Comparison of ENCODE assay signal across 8 mouse cellular contexts in genomic region chr7:125444464-125445401, GRCm38 (mm10). TPM values are rescaled to one million over a fixed set of nuclear protein-coding genes. Genes with fewer than 3 reads are reported as not detected.
A peak's percentile ranks its signal among the peaks of the same experiment; 100 is the strongest.
DNase-seq lines count a peak whose midpoint lies in the region; ATAC-seq and TF ChIP-seq lines count a peak whose summit lies in the region.

Gene Kdm8 (plus strand): TSS chr7:125444676.

- peak within 1 kb of the TSS; percentile 65 for H3K4me3 ChIP-seq in embryonic facial prominence, embryonic 13.5 days
- H3K4me3 ChIP-seq in kidney, adult 2 months (ENCODE audit: insufficient read depth, low read depth, low read length) = peak within 1 kb of the TSS; percentile 74
- H3K4me3 ChIP-seq in limb, embryonic 12.5 days (replicated peaks) = peak within 1 kb of the TSS; percentile 58
- H3K4me3 ChIP-seq in midbrain, embryonic 15.5 days = peak within 1 kb of the TSS; percentile 49
- peak within 1 kb of the TSS; percentile 89 for H3K4me3 ChIP-seq in spleen, adult 2 months (ENCODE audit: extremely low read depth, insufficient read depth, insufficient read length)

- peak within 1 kb of the TSS; percentile 87 for H3K4me2 ChIP-seq in embryonic facial prominence, embryonic 13.5 days
- H3K4me2 ChIP-seq in limb, embryonic 12.5 days = peak within 1 kb of the TSS; percentile 74
- H3K4me2 ChIP-seq in midbrain, embryonic 15.5 days = peak within 1 kb of the TSS; percentile 92

- H3K4me1 ChIP-seq in embryonic facial prominence, embryonic 13.5 days = peaks cover 18% of the 10 kb centered on the region
- H3K4me1 ChIP-seq in kidney, adult 2 months (ENCODE audit: control insufficient read depth, insufficient read depth, low read length) = peaks cover 6% of the 10 kb centered on the region; the same call in 1 of the 2 replicates
- peaks cover 19% of the 10 kb centered on the region for H3K4me1 ChIP-seq in limb, embryonic 12.5 days (replicated peaks)
- H3K4me1 ChIP-seq in midbrain, embryonic 15.5 days = peaks cover 18% of the 10 kb centered on the region
- H3K4me1 ChIP-seq in spleen, adult 2 months (ENCODE audit: control insufficient read depth, insufficient read depth, insufficient read length) = peaks cover 3% of the 10 kb centered on the region; the same call in 1 of the 2 replicates

- WGBS in embryonic facial prominence, embryonic 13.5 days = 2% methylated on average over 61 of the region's 61 CpGs
- WGBS in kidney, adult 2 months = 1% methylated on average over 61 of the region's 61 CpGs
- WGBS in limb, embryonic 12.5 days = 2% methylated on average over 61 of the region's 61 CpGs
- under 1% methylated on average over 61 of the region's 61 CpGs for WGBS in midbrain, embryonic 15.5 days
- 2% methylated on average over 61 of the region's 61 CpGs for WGBS in spleen, adult 2 months

- H3K27me3 ChIP-seq in embryonic facial prominence, embryonic 13.5 days = no peaks in the 10 kb centered on the region
- H3K27me3 ChIP-seq in kidney, adult 2 months (replicated peaks; ENCODE audit: control insufficient read depth, insufficient read depth, low read length) = no peaks in the 10 kb centered on the region
- H3K27me3 ChIP-seq in limb, embryonic 12.5 days = no peaks in the 10 kb centered on the region
- no peaks in the 10 kb centered on the region for H3K27me3 ChIP-seq in midbrain, embryonic 15.5 days (replicated peaks)
- no peaks in the 10 kb centered on the region for H3K27me3 ChIP-seq in spleen, adult 2 months (ENCODE audit: control insufficient read depth, insufficient read depth, low read length)

- H3K36me3 ChIP-seq in embryonic facial prominence, embryonic 13.5 days = no peaks in the 10 kb centered on the region
- no peaks in the 10 kb centered on the region for H3K36me3 ChIP-seq in kidney, adult 2 months (ENCODE audit: control insufficient read depth, insufficient read depth, low read length)
- no peaks in the 10 kb centered on the region for H3K36me3 ChIP-seq in limb, embryonic 12.5 days
- no peaks in the 10 kb centered on the region for H3K36me3 ChIP-seq in midbrain, embryonic 15.5 days (replicated peaks)
- no peaks in the 10 kb centered on the region for H3K36me3 ChIP-seq in spleen, adult 2 months (ENCODE audit: control insufficient read depth, insufficient read depth, low read length)

- TF ChIP-seq CTCF in kidney, adult 2 months (conservative IDR thresholded peaks at IDR 0.05; ENCODE audit: insufficient read depth, insufficient read length, low read depth, low read length) = no peak
- no peak for TF ChIP-seq CTCF in spleen, adult 2 months (IDR thresholded peaks at IDR 0.05; ENCODE audit: extremely low read depth, insufficient read depth, insufficient read length, insufficient replicate concordance)

- H3K9me3 ChIP-seq in embryonic facial prominence, embryonic 13.5 days = no peaks in the 10 kb centered on the region
- no peaks in the 10 kb centered on the region for H3K9me3 ChIP-seq in limb, embryonic 12.5 days
- H3K9me3 ChIP-seq in midbrain, embryonic 15.5 days = no peaks in the 10 kb centered on the region

- TF ChIP-seq POLR2A in kidney, adult 2 months (IDR thresholded peaks at IDR 0.05; ENCODE audit: low read depth, low read length) = no peak
- TF ChIP-seq POLR2A in spleen, adult 2 months (IDR thresholded peaks at IDR 0.05; ENCODE audit: low read depth, low read length) = peak; percentile 67

- DNase-seq in 3134 (ENCODE audit: extremely low read depth, insufficient read length, low spot score) = peak; percentile 95
- peak; percentile 93 to 96 for DNase-seq in adrenal gland, postnatal 36 days
- peak; percentile 95 to 96 for DNase-seq in heart, adult 18-20 months
- DNase-seq in kidney, adult 2 months = peak; percentile 97
- DNase-seq in spleen, adult 2 months (ENCODE audit: low read depth in 1 of 2, low spot score in 2 of 2) = peak; percentile 90 to 94

- H3K9ac ChIP-seq in embryonic facial prominence, embryonic 13.5 days = peak within 1 kb of the TSS; percentile 83
- H3K9ac ChIP-seq in limb, embryonic 12.5 days (replicated peaks) = peak within 1 kb of the TSS; percentile 70
- H3K9ac ChIP-seq in midbrain, embryonic 15.5 days = peak within 1 kb of the TSS; percentile 54

- peak; percentile 90 for ATAC-seq in embryonic facial prominence, embryonic 13.5 days (ENCODE audit: insufficient number of reproducible peaks, insufficient read depth, low FRiP score, low TSS enrichment, low read depth)
- ATAC-seq in limb, embryonic 12.5 days (ENCODE audit: insufficient number of reproducible peaks, insufficient read depth, low FRiP score, low TSS enrichment, low read depth) = peak; percentile 96
- ATAC-seq in midbrain, embryonic 15.5 days (replicated peaks) = peak; percentile 98

- H3K27ac ChIP-seq in embryonic facial prominence, embryonic 13.5 days = peak within 1 kb of the TSS; percentile 98
- peak within 1 kb of the TSS; percentile 92 for H3K27ac ChIP-seq in kidney, adult 2 months (ENCODE audit: insufficient read depth, low read depth, low read length)
- H3K27ac ChIP-seq in limb, embryonic 12.5 days = peak within 1 kb of the TSS; percentile 97
- H3K27ac ChIP-seq in midbrain, embryonic 15.5 days = peak within 1 kb of the TSS; percentile 95
- peak within 1 kb of the TSS; percentile 98 for H3K27ac ChIP-seq in spleen, adult 2 months (ENCODE audit: insufficient read depth, low read length)

RNA-seq across cellular contexts. Expression of gene Kdm8, which starts in this region (rescaled TPM):
- 1 to 10 TPM; 3.1 to 6.1 TPM for total RNA-seq in adrenal gland, postnatal 36 days (2021)
- 9.6 and 10.0 TPM in 2 replicates for polyA plus RNA-seq in embryonic facial prominence, embryonic 13.5 days (2015; fragmentation: Nextera tagmentation; extraction: Ambion mirVana)
- 1 to 10 TPM; 3.6 to 5.2 TPM for total RNA-seq in heart, adult 18-20 months (2021)
- 3.2 and 3.3 TPM in 2 replicates for polyA plus RNA-seq in kidney, adult 2 months (2012; rRNA removed)
- 14.4 and 16.2 TPM in 2 replicates for polyA plus RNA-seq in limb, embryonic 12.5 days (2016; fragmentation: Nextera tagmentation; extraction: Ambion mirVana)
- polyA plus RNA-seq in midbrain, embryonic 15.5 days (2015; fragmentation: Nextera tagmentation; extraction: Ambion mirVana) = 5.1 and 5.2 TPM in 2 replicates
- polyA plus RNA-seq in spleen, adult 2 months (2012; rRNA removed) = 3.8 and 3.9 TPM in 2 replicates

Comparison
In these comparisons a context has a peak if more than half of its experiments do, and no peak if none do; other contexts are left out.
1. Peak in every context shown above with its lines: DNase-seq, ATAC-seq, H3K4me3 ChIP-seq and H3K27ac ChIP-seq.